Comparison of ENCODE assay signal across 10 mouse cellular contexts in the genomic region with DNA sequence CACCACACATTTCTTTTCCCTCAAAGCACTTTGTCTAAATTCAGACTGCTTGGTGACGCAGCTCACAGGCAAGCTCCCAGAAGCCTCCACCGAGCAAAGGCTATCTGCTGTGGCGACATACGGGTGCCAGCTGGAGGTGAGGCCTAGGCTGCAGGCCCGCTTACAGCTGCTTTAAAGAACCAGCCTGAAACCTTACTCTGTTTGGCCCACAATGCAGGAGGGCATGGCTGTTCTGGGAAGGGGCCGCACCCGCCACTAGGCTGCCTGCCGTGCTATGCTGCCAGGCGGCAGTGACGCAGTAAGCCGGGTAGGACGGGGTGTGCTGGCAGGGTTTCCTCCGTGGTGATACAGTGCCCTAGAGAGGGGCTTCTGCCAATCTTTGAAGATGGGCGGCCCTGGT. TPM values are rescaled to one million over a fixed set of nuclear protein-coding genes. Genes with fewer than 3 reads are reported as not detected.
DNase-seq lines count a peak whose midpoint lies in the region; ATAC-seq lines count a peak whose summit lies in the region.
"Had no signal": no experiment of that assay in that cellular context is flagged by ENCODE, and none has a peak within 500 bp of the region (broad histone marks: within the 10 kb centered on the region; RNA-seq: fewer than 3 reads in every experiment).

No protein-coding gene starts in this region.

- no peaks in the 10 kb centered on the region for H3K27me3 ChIP-seq in neural tube, embryonic 13.5 days
- H3K27me3 ChIP-seq in heart, embryonic 15.5 days, result no peaks in the 10 kb centered on the region
- no peaks in the 10 kb centered on the region for H3K27me3 ChIP-seq in stomach, embryonic 15.5 days (replicated peaks)
- H3K27me3 ChIP-seq: liver, embryonic 15.5 days had no signal

- no peaks in the 10 kb centered on the region for H3K9me3 ChIP-seq in neural tube, embryonic 13.5 days
- H3K9me3 ChIP-seq in heart, embryonic 15.5 days (replicated peaks), result no peaks in the 10 kb centered on the region
- H3K9me3 ChIP-seq in stomach, embryonic 15.5 days, result no peaks in the 10 kb centered on the region
- H3K9me3 ChIP-seq: liver, embryonic 15.5 days had no signal

- H3K4me3 ChIP-seq in neural tube, embryonic 13.5 days, result no peak overlapping the region
- H3K4me3 ChIP-seq in heart, embryonic 15.5 days, result no peak overlapping the region
- H3K4me3 ChIP-seq in stomach, embryonic 15.5 days (replicated peaks), result no peak overlapping the region
- H3K4me3 ChIP-seq: liver, embryonic 15.5 days had no signal

- no peak overlapping the region for H3K9ac ChIP-seq in neural tube, embryonic 13.5 days
- no peak overlapping the region for H3K9ac ChIP-seq in heart, embryonic 15.5 days
- no peak overlapping the region for H3K9ac ChIP-seq in stomach, embryonic 15.5 days
- H3K9ac ChIP-seq: liver, embryonic 15.5 days had no signal

- DNase-seq in adrenal gland, postnatal 14 days, result peak; percentile 21
- DNase-seq in adrenal gland, postnatal 36 days, result no peak
- no peak for DNase-seq in neural tube, embryonic 10.5 days (ENCODE audit: extremely low spot score, low spot score)
- DNase-seq in thymus, postnatal 36 days, result no peak

- H3K36me3 ChIP-seq in neural tube, embryonic 13.5 days, result peaks cover 41% of the 10 kb centered on the region
- peaks cover 32% of the 10 kb centered on the region for H3K36me3 ChIP-seq in heart, embryonic 15.5 days
- peaks cover 30% of the 10 kb centered on the region for H3K36me3 ChIP-seq in stomach, embryonic 15.5 days

- ATAC-seq in neural tube, embryonic 13.5 days (ENCODE audit: low read depth), result no peak
- ATAC-seq in heart, embryonic 15.5 days (replicated peaks; ENCODE audit: insufficient number of reproducible peaks, insufficient read depth, low FRiP score, low read depth), result no peak
- ATAC-seq in stomach, embryonic 15.5 days (ENCODE audit: insufficient read depth, low FRiP score, low read depth), result no peak
- ATAC-seq in activated CD4-positive, CD25-positive, alpha-beta regulatory T cell, adult 4 months, result no peak

- no peak overlapping the region for H3K4me2 ChIP-seq in neural tube, embryonic 13.5 days
- no peak overlapping the region for H3K4me2 ChIP-seq in heart, embryonic 15.5 days
- no peak overlapping the region for H3K4me2 ChIP-seq in stomach, embryonic 15.5 days
- H3K4me2 ChIP-seq: liver, embryonic 15.5 days had no signal

- peak overlapping the region; percentile 52 for H3K27ac ChIP-seq in neural tube, embryonic 13.5 days (replicated peaks)
- H3K27ac ChIP-seq in heart, embryonic 15.5 days, result peak overlapping the region; percentile 35
- H3K27ac ChIP-seq in stomach, embryonic 15.5 days, result peak overlapping the region; percentile 49; the same call in 1 of the 2 replicates
- H3K27ac ChIP-seq: liver, embryonic 15.5 days had no signal

- WGBS in neural tube, embryonic 13.5 days, result 84% methylated on average over 14 of the region's 14 CpGs
- 71% methylated on average over 14 of the region's 14 CpGs for WGBS in heart, embryonic 15.5 days
- 83% methylated on average over 14 of the region's 14 CpGs for WGBS in stomach, embryonic 15.5 days

- peaks cover 55% of the 10 kb centered on the region for H3K4me1 ChIP-seq in neural tube, embryonic 13.5 days (replicated peaks)
- peaks cover 54% of the 10 kb centered on the region for H3K4me1 ChIP-seq in heart, embryonic 15.5 days (replicated peaks)
- peaks cover 28% of the 10 kb centered on the region for H3K4me1 ChIP-seq in stomach, embryonic 15.5 days
- H3K4me1 ChIP-seq: liver, embryonic 15.5 days had no signal

RNA-seq across cellular contexts. Expression of a gene that starts 48.4 kb away (rescaled TPM):
- total RNA-seq in adrenal gland, postnatal 14 days (2021), result 20.7 and 20.8 TPM in 2 replicates
- 10 to 100 TPM; 33.4 to 34.6 TPM for total RNA-seq in adrenal gland, postnatal 36 days (2021)
- polyA plus RNA-seq in neural tube, embryonic 13.5 days (2015; fragmentation: Nextera tagmentation; extraction: Ambion mirVana), result 53.5 and 57.7 TPM in 2 replicates
- 24.7 and 25.3 TPM in 2 replicates for polyA plus RNA-seq in heart, embryonic 15.5 days (2015; fragmentation: Nextera tagmentation; extraction: Ambion mirVana)
- 29.1 and 29.6 TPM in 2 replicates for polyA plus RNA-seq in stomach, embryonic 15.5 days (2015; fragmentation: Nextera tagmentation; extraction: Ambion mirVana)
- 10 to 100 TPM; 37.0 to 38.5 TPM for polyA plus RNA-seq in activated CD4-positive, CD25-positive, alpha-beta regulatory T cell, adult 4 months (2017; shearing (Covaris generic))

RNA-seq across cellular contexts. Expression of a gene that starts 48.6 kb away (rescaled TPM):
- 0.30 and 0.44 TPM in 2 replicates for total RNA-seq in adrenal gland, postnatal 14 days (2021)
- total RNA-seq in adrenal gland, postnatal 36 days (2021), result not detected
- 0.51 and 0.53 TPM in 2 replicates for polyA plus RNA-seq in neural tube, embryonic 13.5 days (2015; fragmentation: Nextera tagmentation; extraction: Ambion mirVana)
- 0.04 and 0.09 TPM in 2 replicates for polyA plus RNA-seq in heart, embryonic 15.5 days (2015; fragmentation: Nextera tagmentation; extraction: Ambion mirVana)
- polyA plus RNA-seq in stomach, embryonic 15.5 days (2015; fragmentation: Nextera tagmentation; extraction: Ambion mirVana), result 0.10 and 0.12 TPM in 2 replicates
- not detected for polyA plus RNA-seq in activated CD4-positive, CD25-positive, alpha-beta regulatory T cell, adult 4 months (2017; shearing (Covaris generic))
- polyA plus RNA-seq: liver, embryonic 15.5 days; spleen, adult 2 months had no signal
